Mouse (Mus musculus): Measurements from ENCODE around the gene Zbtb41.

DNA sequence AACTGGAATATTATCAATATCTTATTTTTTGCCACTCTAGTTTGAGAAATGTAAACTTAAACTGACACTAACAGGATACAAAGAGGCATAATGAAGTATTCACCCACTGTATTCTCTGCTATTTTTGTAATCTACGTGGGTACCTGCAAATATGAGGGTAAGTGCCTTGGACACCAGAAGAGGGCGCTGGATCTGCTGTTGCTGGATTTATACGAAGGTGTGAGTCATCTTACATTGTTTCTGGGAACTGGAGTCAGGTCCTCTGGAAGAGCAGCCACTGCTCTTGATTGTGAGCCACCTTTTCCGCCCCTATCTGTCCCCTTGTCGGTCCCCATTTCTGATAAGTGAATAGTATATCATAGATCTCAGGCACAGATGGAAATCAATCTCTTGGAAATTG is 14.4 kb upstream of the Zbtb41 start:
- no peak for TF ChIP-seq CTCF (IDR thresholded peaks at IDR 0.05; ENCODE audit: low read depth, low read length)
- TF ChIP-seq POLR2AphosphoS5 (IDR thresholded peaks at IDR 0.05; ENCODE audit: insufficient replicate concordance, low read depth, low read length) = no peak
- TF ChIP-seq TAL1 (conservative IDR thresholded peaks at IDR 0.05; ENCODE audit: low read depth, low read length) = no peak
